Mouse (Mus musculus): ENCODE results near the gene Itm2b. TPM values are rescaled to one million over a fixed set of nuclear protein-coding genes. Genes with fewer than 3 reads are reported as not detected.
A peak's percentile ranks its signal among the peaks of the same experiment; 100 is the strongest.

Itm2b gene
- polyA plus RNA-seq, 1 experiment from 2014 or later: 605 TPM

DNA sequence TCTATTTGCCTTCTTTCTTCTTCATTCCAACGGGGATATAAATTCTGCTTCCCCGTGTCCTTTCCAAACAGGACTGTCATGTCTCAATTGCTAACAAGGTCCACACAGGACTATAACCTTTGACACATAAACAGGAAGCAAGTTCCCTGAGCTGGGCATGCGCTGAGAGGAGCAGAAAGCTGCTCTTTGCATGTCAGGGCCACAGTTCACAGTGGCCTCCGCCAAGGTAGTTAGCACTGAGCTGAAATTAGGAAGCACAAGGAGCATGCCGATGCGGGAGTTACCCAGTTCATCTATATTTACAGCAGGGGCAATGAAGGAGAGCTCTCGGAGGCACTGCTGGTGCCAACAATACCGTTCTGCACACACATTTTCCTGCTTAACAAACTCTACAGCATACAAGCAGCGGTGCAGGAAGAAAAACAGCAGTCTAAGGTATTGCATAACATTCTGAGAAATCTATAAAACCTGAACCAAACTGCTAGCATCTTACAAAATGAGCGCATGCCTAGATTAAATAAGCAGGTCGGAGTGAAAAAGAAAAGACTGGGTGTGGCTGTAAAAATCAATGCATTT is 10.7 kb downstream of the Itm2b start:
- ATAC-seq (ENCODE audit: low read depth): peak; percentile 83
- 60% methylated on average over 11 of the region's 11 CpGs for WGBS (ENCODE audit: insufficient replicate concordance)
- H3K36me3 ChIP-seq (ENCODE audit: control insufficient read depth, insufficient read depth): peaks cover 7% of the 10 kb centered on the region
- no peak overlapping the region for H3K9ac ChIP-seq (ENCODE audit: low read depth, low read length)
- H3K27ac ChIP-seq (ENCODE audit: low read length): peak overlapping the region; percentile 69
- peak overlapping the region; percentile 3; the same call in 1 of the 2 replicates for H3K4me2 ChIP-seq (ENCODE audit: low read depth, low read length)
- no peaks in the 10 kb centered on the region for H3K9me3 ChIP-seq (replicated peaks; ENCODE audit: control insufficient read depth, low read length)
- peaks cover 21% of the 10 kb centered on the region for H3K4me1 ChIP-seq (ENCODE audit: control insufficient read depth, low read depth, low read length)
- H3K4me3 ChIP-seq (ENCODE audit: low read depth, low read length): peak overlapping the region; percentile 14
- no peaks in the 10 kb centered on the region for H3K27me3 ChIP-seq (ENCODE audit: control insufficient read depth, insufficient read depth, low read depth, low read length)

GRCm38 (mm10) chr14:73373606-73374005 is 11.5 kb downstream of the Itm2b start:
- H3K4me2 ChIP-seq (ENCODE audit: low read depth, low read length): no peak overlapping the region
- H3K4me1 ChIP-seq (ENCODE audit: control insufficient read depth, low read depth, low read length): peaks cover 21% of the 10 kb centered on the region
- no peak overlapping the region for H3K4me3 ChIP-seq (ENCODE audit: low read depth, low read length)
- no peaks in the 10 kb centered on the region for H3K9me3 ChIP-seq (replicated peaks; ENCODE audit: control insufficient read depth, low read length)
- WGBS (ENCODE audit: insufficient replicate concordance): 71% methylated on average over 8 of the region's 8 CpGs
- H3K36me3 ChIP-seq (ENCODE audit: control insufficient read depth, insufficient read depth): peaks cover 7% of the 10 kb centered on the region; the same call in 1 of the 2 replicates
- peak overlapping the region; percentile 64 for H3K27ac ChIP-seq (ENCODE audit: low read length)
- no peak overlapping the region for H3K9ac ChIP-seq (ENCODE audit: low read depth, low read length)
- ATAC-seq (ENCODE audit: low read depth): 0 out of 2 replicates have a peak, but pooled peaks have one; percentile 35
- H3K27me3 ChIP-seq (ENCODE audit: control insufficient read depth, insufficient read depth, low read depth, low read length): no peaks in the 10 kb centered on the region

DNA sequence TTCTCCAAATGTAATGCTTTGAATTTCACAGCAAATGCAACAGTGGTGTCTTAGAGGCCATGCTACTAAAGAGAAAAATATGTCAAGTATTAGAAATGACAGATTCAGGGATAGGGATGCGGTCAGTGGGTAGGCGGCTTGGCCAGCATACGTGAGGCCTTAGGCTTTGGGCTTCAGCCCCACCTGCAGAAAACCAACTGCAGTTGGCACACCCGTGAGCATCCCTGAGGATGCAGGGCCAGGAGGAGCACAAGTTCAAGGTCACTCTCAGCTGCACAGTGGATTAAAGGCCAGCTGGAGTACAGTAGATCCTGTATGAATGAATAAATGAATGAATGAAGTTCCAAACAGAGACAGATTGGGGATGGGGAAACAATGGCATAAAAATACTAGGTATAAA is 12.1 kb downstream of the Itm2b start:
- no peak overlapping the region for H3K4me3 ChIP-seq (ENCODE audit: low read depth, low read length)
- no peaks in the 10 kb centered on the region for H3K27me3 ChIP-seq (ENCODE audit: control insufficient read depth, insufficient read depth, low read depth, low read length)
- peaks cover 10% of the 10 kb centered on the region for H3K36me3 ChIP-seq (ENCODE audit: control insufficient read depth, insufficient read depth)
- no peak overlapping the region for H3K4me2 ChIP-seq (ENCODE audit: low read depth, low read length)
- no peak overlapping the region for H3K27ac ChIP-seq (ENCODE audit: low read length)
- 76% methylated on average over 4 of the region's 4 CpGs for WGBS (ENCODE audit: insufficient replicate concordance)
- peaks cover 21% of the 10 kb centered on the region for H3K4me1 ChIP-seq (ENCODE audit: control insufficient read depth, low read depth, low read length)
- H3K9ac ChIP-seq (ENCODE audit: low read depth, low read length): no peak overlapping the region
- H3K9me3 ChIP-seq (replicated peaks; ENCODE audit: control insufficient read depth, low read length): no peaks in the 10 kb centered on the region
- no peak for ATAC-seq (ENCODE audit: low read depth)

GRCm38 (mm10) chr14:73371577-73371976 is 13.5 kb downstream of the Itm2b start:
- H3K27ac ChIP-seq (ENCODE audit: low read length): no peak overlapping the region
- H3K36me3 ChIP-seq (ENCODE audit: control insufficient read depth, insufficient read depth): peaks cover 20% of the 10 kb centered on the region
- H3K27me3 ChIP-seq (ENCODE audit: control insufficient read depth, insufficient read depth, low read depth, low read length): no peaks in the 10 kb centered on the region
- H3K9me3 ChIP-seq (replicated peaks; ENCODE audit: control insufficient read depth, low read length): no peaks in the 10 kb centered on the region
- no peak overlapping the region for H3K4me3 ChIP-seq (ENCODE audit: low read depth, low read length)
- WGBS (ENCODE audit: insufficient replicate concordance): 77% methylated on average over 4 of the region's 4 CpGs
- ATAC-seq (ENCODE audit: low read depth): no peak
- peaks cover 21% of the 10 kb centered on the region for H3K4me1 ChIP-seq (ENCODE audit: control insufficient read depth, low read depth, low read length)
- H3K9ac ChIP-seq (ENCODE audit: low read depth, low read length): no peak overlapping the region
- no peak overlapping the region for H3K4me2 ChIP-seq (ENCODE audit: low read depth, low read length)

- H3K27ac ChIP-seq (ENCODE audit: low read length): no peak overlapping the region
- H3K27me3 ChIP-seq (ENCODE audit: control insufficient read depth, insufficient read depth, low read depth, low read length): no peaks in the 10 kb centered on the region
- H3K9ac ChIP-seq (ENCODE audit: low read depth, low read length): no peak overlapping the region
- H3K4me1 ChIP-seq (ENCODE audit: control insufficient read depth, low read depth, low read length): peaks cover 21% of the 10 kb centered on the region
- H3K4me3 ChIP-seq (ENCODE audit: low read depth, low read length): no peak overlapping the region
- no peak overlapping the region for H3K4me2 ChIP-seq (ENCODE audit: low read depth, low read length)
- peaks cover 28% of the 10 kb centered on the region for H3K36me3 ChIP-seq (ENCODE audit: control insufficient read depth, insufficient read depth)
- no peak for ATAC-seq (ENCODE audit: low read depth)
- 58% methylated on average over 23 of the region's 23 CpGs for WGBS (ENCODE audit: insufficient replicate concordance)
- H3K9me3 ChIP-seq (replicated peaks; ENCODE audit: control insufficient read depth, low read length): no peaks in the 10 kb centered on the region
These were observed 14.3 kb downstream of the Itm2b start for GRCm38 (mm10) chr14:73370695-73371372.

GRCm38 (mm10) chr14:73370078-73370670 is 14.9 kb downstream of the Itm2b start:
- Histone ChIP-seq H3K4me1 (ENCODE audit: control insufficient read depth, low read depth, low read length) (peaks cover 21% of the 10 kb centered on the region), H3K4me3 (ENCODE audit: low read depth, low read length) (no peak overlapping the region), H3K9me3 (replicated peaks; ENCODE audit: control insufficient read depth, low read length) (no peaks in the 10 kb centered on the region), H3K27ac (ENCODE audit: low read length) (no peak overlapping the region), H3K27me3 (ENCODE audit: control insufficient read depth, insufficient read depth, low read depth, low read length) (no peaks in the 10 kb centered on the region), H3K9ac (ENCODE audit: low read depth, low read length) (no peak overlapping the region), H3K36me3 (ENCODE audit: control insufficient read depth, insufficient read depth) (peaks cover 34% of the 10 kb centered on the region), H3K4me2 (ENCODE audit: low read depth, low read length) (no peak overlapping the region)
- no peak for ATAC-seq (ENCODE audit: low read depth)
- 43% methylated on average over 11 of the region's 11 CpGs for WGBS (ENCODE audit: insufficient replicate concordance)

GRCm38 (mm10) chr14:73369634-73370033 is 15.5 kb downstream of the Itm2b start:
- Histone ChIP-seq H3K4me2 (ENCODE audit: low read depth, low read length) (no peak overlapping the region), H3K9ac (ENCODE audit: low read depth, low read length) (no peak overlapping the region), H3K27me3 (ENCODE audit: control insufficient read depth, insufficient read depth, low read depth, low read length) (no peaks in the 10 kb centered on the region), H3K4me3 (ENCODE audit: low read depth, low read length) (no peak overlapping the region), H3K4me1 (ENCODE audit: control insufficient read depth, low read depth, low read length) (peaks cover 21% of the 10 kb centered on the region), H3K36me3 (ENCODE audit: control insufficient read depth, insufficient read depth) (peaks cover 37% of the 10 kb centered on the region), H3K27ac (ENCODE audit: low read length) (no peak overlapping the region), H3K9me3 (replicated peaks; ENCODE audit: control insufficient read depth, low read length) (no peaks in the 10 kb centered on the region)
- WGBS (ENCODE audit: insufficient replicate concordance): 76% methylated on average over 4 of the region's 4 CpGs
- ATAC-seq (ENCODE audit: low read depth): no peak

GRCm38 (mm10) chr14:73368966-73369365 is 16.1 kb downstream of the Itm2b start:
- Histone ChIP-seq H3K4me3 (ENCODE audit: low read depth, low read length) (no peak overlapping the region), H3K9ac (ENCODE audit: low read depth, low read length) (no peak overlapping the region), H3K27ac (ENCODE audit: low read length) (no peak overlapping the region), H3K4me2 (ENCODE audit: low read depth, low read length) (no peak overlapping the region), H3K4me1 (ENCODE audit: control insufficient read depth, low read depth, low read length) (peaks cover 20% of the 10 kb centered on the region), H3K27me3 (ENCODE audit: control insufficient read depth, insufficient read depth, low read depth, low read length) (no peaks in the 10 kb centered on the region), H3K36me3 (ENCODE audit: control insufficient read depth, insufficient read depth) (peaks cover 44% of the 10 kb centered on the region), H3K9me3 (replicated peaks; ENCODE audit: control insufficient read depth, low read length) (no peaks in the 10 kb centered on the region)
- 91% methylated on average over 13 of the region's 13 CpGs for WGBS (ENCODE audit: insufficient replicate concordance)
- no peak for ATAC-seq (ENCODE audit: low read depth)

GRCm38 (mm10) chr14:73368221-73368620 is 16.9 kb downstream of the Itm2b start:
- H3K4me3 ChIP-seq (ENCODE audit: low read depth, low read length): no peak overlapping the region
- no peaks in the 10 kb centered on the region for H3K27me3 ChIP-seq (ENCODE audit: control insufficient read depth, insufficient read depth, low read depth, low read length)
- H3K9ac ChIP-seq (ENCODE audit: low read depth, low read length): no peak overlapping the region
- ATAC-seq (ENCODE audit: low read depth): no peak
- H3K4me1 ChIP-seq (ENCODE audit: control insufficient read depth, low read depth, low read length): peaks cover 19% of the 10 kb centered on the region
- no peak overlapping the region for H3K4me2 ChIP-seq (ENCODE audit: low read depth, low read length)
- peaks cover 51% of the 10 kb centered on the region for H3K36me3 ChIP-seq (ENCODE audit: control insufficient read depth, insufficient read depth)
- 86% methylated on average over 13 of the region's 13 CpGs for WGBS (ENCODE audit: insufficient replicate concordance)
- no peaks in the 10 kb centered on the region for H3K9me3 ChIP-seq (replicated peaks; ENCODE audit: control insufficient read depth, low read length)
- no peak overlapping the region for H3K27ac ChIP-seq (ENCODE audit: low read length)
